Mouse (Mus musculus) heart, postnatal 0 days (tissue): ENCODE data around the gene Ugt3a2. TPM values are rescaled to one million over a fixed set of nuclear protein-coding genes. Genes with fewer than 3 reads are reported as not detected.

Source experiments
- ATAC-seq: fragments of 200-750 bp; cut with Nextera tagmentation; 2 replicates; pipeline ENCODE4 v1.8.0; 2017; ENCODE audit warnings: low read depth, moderate number of reproducible peaks, moderate library complexity; ENCODE audit not compliant: insufficient read depth
- DNase-seq: peaks from one replicate; pipeline ENCODE4 v3.0.0-alpha.2; 2016; ENCODE audit warnings: low spot score
- H3K27ac ChIP-seq: fragments of 300-500 bp; sonication (generic); 2 replicates; pipeline ENCODE4 v1.5.1; 2014; ENCODE audit warnings: low read depth, mild to moderate bottlenecking
- H3K27me3 ChIP-seq: fragments of 300-500 bp; sonication (generic); 2 replicates; pipeline ENCODE4 v1.6.1; 2014; ENCODE audit warnings: low read length, mixed read lengths; ENCODE audit not compliant: control insufficient read depth, insufficient read depth
- H3K36me3 ChIP-seq: fragments of 300-500 bp; sonication (generic); replicated peaks from 2 replicates; pipeline ENCODE4 v1.6.1; 2014; ENCODE audit warnings: low read length, mixed read lengths; ENCODE audit not compliant: control insufficient read depth, insufficient read depth
- H3K4me1 ChIP-seq: fragments of 300-500 bp; sonication (generic); 2 replicates; pipeline ENCODE4 v1.6.1; 2014; ENCODE audit warnings: antibody characterized with exemption; ENCODE audit not compliant: control insufficient read depth, insufficient read depth
- H3K4me2 ChIP-seq: fragments of 300-500 bp; sonication (generic); 2 replicates; pipeline ENCODE4 v1.6.1; 2014; ENCODE audit warnings: low read depth, mild to moderate bottlenecking, low read length, moderate library complexity
- H3K4me3 ChIP-seq: fragments of 300-500 bp; sonication (generic); 2 replicates; pipeline ENCODE4 v1.5.1; 2014; ENCODE audit warnings: low read depth, low read length
- H3K9ac ChIP-seq: fragments of 300-500 bp; sonication (generic); replicated peaks from 2 replicates; pipeline ENCODE4 v1.6.1; 2014; ENCODE audit warnings: low read depth, low read length, mixed read lengths
- H3K9me3 ChIP-seq: fragments of 300-500 bp; sonication (generic); replicated peaks from 2 replicates; pipeline ENCODE4 v1.6.1; 2016; ENCODE audit warnings: low read length; ENCODE audit not compliant: control insufficient read depth
- CTCF ChIP-seq: IDR thresholded peaks from 2 replicates; pipeline ENCODE4 v1.5.1; 2016; ENCODE audit warnings: antibody characterized with exemption, control low read depth, low read depth
- EP300 ChIP-seq: IDR thresholded peaks from 2 replicates; pipeline ENCODE4 v1.6.1; 2016; ENCODE audit warnings: antibody characterized with exemption, low read depth
- WGBS: fragments of 180-500 bp; shearing (Covaris S2); extraction: QIAGEN DNeasy Blood & Tissue Kit; methylation state at CpG from one replicate; pipeline ENCODE4 v1.1.7; 2014; 5-methylcytosine and 5-hydroxymethylcytosine counted together
- polyA plus RNA-seq: library from polyadenylated mRNA; unstranded; fragments of >200 nt; fragmentation: Nextera tagmentation; extraction: Ambion mirVana; gene quantifications from 2 replicates; pipeline ENCODE4 v1.2.1, GENCODE M21; 2015
- total RNA-seq: library from RNA; depleted of rRNA; stranded (reverse); fragments of >200 nt; gene quantifications from 2 replicates; pipeline ENCODE4 v1.2.3, GENCODE M21; 2014; ENCODE audit warnings: low replicate concordance; rRNA removed

The Ugt3a2 gene
- total and polyA plus RNA-seq, 2 experiments from 2014 or later, result not detected

- WGBS, result 36% methylated on average over 3 of the region's 3 CpGs
These were observed 13.4 kb downstream of the Ugt3a2 start for GRCm38 (mm10) chr15:9348739-9349138.

GRCm38 (mm10) chr15:9362801-9363200 lies 27.5 kb downstream of the Ugt3a2 start:
- Histone ChIP-seq H3K36me3 (no peaks in the 10 kb centered on the region), H3K4me2 (no peak overlapping the region), H3K9ac (no peak overlapping the region), H3K9me3 (no peaks in the 10 kb centered on the region), H3K4me1 (no peaks in the 10 kb centered on the region), H3K4me3 (no peak overlapping the region), H3K27me3 (no peaks in the 10 kb centered on the region), H3K27ac (no peak overlapping the region)
- ATAC-seq (no peak), DNase-seq (no peak)
- WGBS, result 53% methylated on average over 2 of the region's 2 CpGs
- TF ChIP-seq EP300 (no peak), CTCF (no peak)

More at GRCm38 (mm10) chr15:9348739-9349138, 13.4 kb downstream of the Ugt3a2 start:
- Histone ChIP-seq H3K27ac (no peak overlapping the region), H3K9me3 (no peaks in the 10 kb centered on the region), H3K9ac (no peak overlapping the region), H3K36me3 (no peaks in the 10 kb centered on the region), H3K4me3 (no peak overlapping the region), H3K4me2 (no peak overlapping the region), H3K27me3 (no peaks in the 10 kb centered on the region), H3K4me1 (no peaks in the 10 kb centered on the region)
- no peak for TF ChIP-seq CTCF
- no peak for TF ChIP-seq EP300
- DNase-seq (no peak), ATAC-seq (no peak)

GRCm38 (mm10) chr15:9368774-9369173 lies 33.4 kb downstream of the Ugt3a2 start:
- no peaks in the 10 kb centered on the region for H3K27me3 ChIP-seq
- H3K9me3 ChIP-seq, result no peaks in the 10 kb centered on the region
- no peaks in the 10 kb centered on the region for H3K4me1 ChIP-seq
- 84% methylated on average over 3 of the region's 3 CpGs for WGBS
- H3K4me3 ChIP-seq, result no peak overlapping the region
- no peak overlapping the region for H3K9ac ChIP-seq
- no peak overlapping the region for H3K4me2 ChIP-seq
- no peaks in the 10 kb centered on the region for H3K36me3 ChIP-seq
- ATAC-seq (no peak), DNase-seq (no peak)
- TF ChIP-seq CTCF (no peak), EP300 (no peak)
- no peak overlapping the region for H3K27ac ChIP-seq

- no peaks in the 10 kb centered on the region for H3K4me1 ChIP-seq
- H3K4me2 ChIP-seq, result no peak overlapping the region
- no peaks in the 10 kb centered on the region for H3K27me3 ChIP-seq
- H3K36me3 ChIP-seq, result no peaks in the 10 kb centered on the region
- no peak overlapping the region for H3K9ac ChIP-seq
- no peak overlapping the region for H3K4me3 ChIP-seq
- H3K9me3 ChIP-seq, result no peaks in the 10 kb centered on the region
- ATAC-seq, result no peak
- no peak for DNase-seq
- 74% methylated on average over 7 of the region's 7 CpGs for WGBS
- H3K27ac ChIP-seq, result no peak overlapping the region
- TF ChIP-seq CTCF (no peak), EP300 (no peak)
These were observed 40.9 kb downstream of the Ugt3a2 start for GRCm38 (mm10) chr15:9376281-9376680.

GRCm38 (mm10) chr15:9409475-9409874 lies 74.1 kb downstream of the Ugt3a2 start:
- Histone ChIP-seq H3K27ac (no peak overlapping the region), H3K9ac (no peak overlapping the region), H3K27me3 (no peaks in the 10 kb centered on the region), H3K4me1 (no peaks in the 10 kb centered on the region), H3K36me3 (no peaks in the 10 kb centered on the region), H3K4me3 (no peak overlapping the region), H3K4me2 (no peak overlapping the region), H3K9me3 (no peaks in the 10 kb centered on the region)
- no peak for DNase-seq
- TF ChIP-seq EP300, result no peak
- no peak for TF ChIP-seq CTCF
- WGBS, result 75% methylated on average over 3 of the region's 3 CpGs
- ATAC-seq, result no peak

Other genes starting within 250 kb of the Ugt3a2 start
- 14.8 and 28.5 TPM in 2 replicates for gene Lmbrd2, start 195.0 kb upstream of the Ugt3a2 start, total RNA-seq
- 1.3 TPM in 2 replicates for gene Lmbrd2, start 195.0 kb upstream of the Ugt3a2 start, polyA plus RNA-seq
- 1.5 and 6.0 TPM in 2 replicates for gene Skp2, start 180.1 kb upstream of the Ugt3a2 start, total RNA-seq
- 5.1 TPM in 2 replicates for gene Skp2, start 180.1 kb upstream of the Ugt3a2 start, polyA plus RNA-seq
- gene Ugt3a1, start 58.7 kb upstream of the Ugt3a2 start, total RNA-seq, result not detected in 2 replicates
- not detected in 2 replicates for gene Ugt3a1, start 58.7 kb upstream of the Ugt3a2 start, polyA plus RNA-seq
- not detected in 2 replicates for gene Capsl, start 100.5 kb downstream of the Ugt3a2 start, total RNA-seq
- gene Capsl, start 100.5 kb downstream of the Ugt3a2 start, polyA plus RNA-seq, result 0.49 TPM in 1 of 2 replicates, not detected in the other
- gene Il7r, start 194.6 kb downstream of the Ugt3a2 start, total RNA-seq, result not detected in 2 replicates
- gene Il7r, start 194.6 kb downstream of the Ugt3a2 start, polyA plus RNA-seq, result 0.03 and 0.14 TPM in 2 replicates